Mouse (Mus musculus): ENCODE data around the gene Adcy7. TPM values are rescaled to one million over a fixed set of nuclear protein-coding genes. Genes with fewer than 3 reads are reported as not detected.

Adcy7 gene
- polyA plus RNA-seq (2011; ENCODE audit: insufficient read length, low read depth, missing spikeins), result 13.3 and 16.1 TPM in 2 replicates

- 0 out of 2 replicates have a peak, but pooled peaks have one; percentile 20 for TF ChIP-seq CTCF (IDR thresholded peaks at IDR 0.05; ENCODE audit: borderline replicate concordance, insufficient read depth, low read length)
- no peak for TF ChIP-seq POLR2A (IDR thresholded peaks at IDR 0.05; ENCODE audit: low read depth, low read length)
- Histone ChIP-seq H3K4me1 (ENCODE audit: control insufficient read depth, insufficient read depth, low read length) (no peaks in the 10 kb centered on the region), H3K4me3 (ENCODE audit: insufficient read depth, low read length) (peak within 1 kb of the TSS; percentile 36), H3K27ac (ENCODE audit: insufficient read depth, low read length) (no peak within 1 kb of the TSS)
Measured at GRCm38 (mm10) chr8:88272231-88273050, at the start of gene Adcy7. Gene Adcy7, plus strand, starts transcription at chr8:88272403.

GRCm38 (mm10) chr8:88225358-88225757 lies 46.8 kb upstream of the Adcy7 start:
- TF ChIP-seq CTCF (IDR thresholded peaks at IDR 0.05; ENCODE audit: borderline replicate concordance, insufficient read depth, low read length) (no peak), POLR2A (IDR thresholded peaks at IDR 0.05; ENCODE audit: low read depth, low read length) (no peak)
- no peak overlapping the region for H3K27ac ChIP-seq (ENCODE audit: insufficient read depth, low read length)
- H3K4me1 ChIP-seq (ENCODE audit: control insufficient read depth, insufficient read depth, low read length), result peaks cover 14% of the 10 kb centered on the region
- no peak overlapping the region for H3K4me3 ChIP-seq (ENCODE audit: insufficient read depth, low read length)

GRCm38 (mm10) chr8:88227851-88228250 lies 44.4 kb upstream of the Adcy7 start:
- no peak overlapping the region for H3K27ac ChIP-seq (ENCODE audit: insufficient read depth, low read length)
- peaks cover 5% of the 10 kb centered on the region; the same call in 1 of the 2 replicates for H3K4me1 ChIP-seq (ENCODE audit: control insufficient read depth, insufficient read depth, low read length)
- TF ChIP-seq CTCF (IDR thresholded peaks at IDR 0.05; ENCODE audit: borderline replicate concordance, insufficient read depth, low read length) (no peak), POLR2A (IDR thresholded peaks at IDR 0.05; ENCODE audit: low read depth, low read length) (no peak)
- no peak overlapping the region for H3K4me3 ChIP-seq (ENCODE audit: insufficient read depth, low read length)

GRCm38 (mm10) chr8:88228286-88228685 lies 43.9 kb upstream of the Adcy7 start:
- H3K4me1 ChIP-seq (ENCODE audit: control insufficient read depth, insufficient read depth, low read length), result peaks cover 5% of the 10 kb centered on the region; the same call in 1 of the 2 replicates
- no peak for TF ChIP-seq CTCF (IDR thresholded peaks at IDR 0.05; ENCODE audit: borderline replicate concordance, insufficient read depth, low read length)
- no peak for TF ChIP-seq POLR2A (IDR thresholded peaks at IDR 0.05; ENCODE audit: low read depth, low read length)
- H3K4me3 ChIP-seq (ENCODE audit: insufficient read depth, low read length), result no peak overlapping the region
- no peak overlapping the region for H3K27ac ChIP-seq (ENCODE audit: insufficient read depth, low read length)

GRCm38 (mm10) chr8:88228800-88229199 lies 43.4 kb upstream of the Adcy7 start:
- no peak overlapping the region for H3K4me3 ChIP-seq (ENCODE audit: insufficient read depth, low read length)
- H3K27ac ChIP-seq (ENCODE audit: insufficient read depth, low read length), result no peak overlapping the region
- H3K4me1 ChIP-seq (ENCODE audit: control insufficient read depth, insufficient read depth, low read length), result peaks cover 5% of the 10 kb centered on the region; the same call in 1 of the 2 replicates
- TF ChIP-seq POLR2A (IDR thresholded peaks at IDR 0.05; ENCODE audit: low read depth, low read length) (no peak), CTCF (IDR thresholded peaks at IDR 0.05; ENCODE audit: borderline replicate concordance, insufficient read depth, low read length) (no peak)

- H3K4me3 ChIP-seq (ENCODE audit: insufficient read depth, low read length), result no peak overlapping the region
- no peak overlapping the region for H3K27ac ChIP-seq (ENCODE audit: insufficient read depth, low read length)
- peaks cover 4% of the 10 kb centered on the region; the same call in 1 of the 2 replicates for H3K4me1 ChIP-seq (ENCODE audit: control insufficient read depth, insufficient read depth, low read length)
- no peak for TF ChIP-seq POLR2A (IDR thresholded peaks at IDR 0.05; ENCODE audit: low read depth, low read length)
- TF ChIP-seq CTCF (IDR thresholded peaks at IDR 0.05; ENCODE audit: borderline replicate concordance, insufficient read depth, low read length), result no peak
Measured at GRCm38 (mm10) chr8:88236666-88237065, 35.5 kb upstream of the Adcy7 start.

GRCm38 (mm10) chr8:88237606-88238005 lies 34.6 kb upstream of the Adcy7 start:
- Histone ChIP-seq H3K4me3 (ENCODE audit: insufficient read depth, low read length) (no peak overlapping the region), H3K27ac (ENCODE audit: insufficient read depth, low read length) (no peak overlapping the region), H3K4me1 (ENCODE audit: control insufficient read depth, insufficient read depth, low read length) (peaks cover 4% of the 10 kb centered on the region; the same call in 1 of the 2 replicates)
- no peak for TF ChIP-seq CTCF (IDR thresholded peaks at IDR 0.05; ENCODE audit: borderline replicate concordance, insufficient read depth, low read length)

- Histone ChIP-seq H3K4me1 (ENCODE audit: control insufficient read depth, insufficient read depth, low read length) (peaks cover 4% of the 10 kb centered on the region; the same call in 1 of the 2 replicates), H3K27ac (ENCODE audit: insufficient read depth, low read length) (no peak overlapping the region), H3K4me3 (ENCODE audit: insufficient read depth, low read length) (no peak overlapping the region)
- TF ChIP-seq CTCF (IDR thresholded peaks at IDR 0.05; ENCODE audit: borderline replicate concordance, insufficient read depth, low read length) (no peak), POLR2A (IDR thresholded peaks at IDR 0.05; ENCODE audit: low read depth, low read length) (no peak)
Measured at GRCm38 (mm10) chr8:88239277-88239676, 32.9 kb upstream of the Adcy7 start.

- Histone ChIP-seq H3K4me1 (ENCODE audit: control insufficient read depth, insufficient read depth, low read length) (peaks cover 4% of the 10 kb centered on the region; the same call in 1 of the 2 replicates), H3K27ac (ENCODE audit: insufficient read depth, low read length) (no peak overlapping the region), H3K4me3 (ENCODE audit: insufficient read depth, low read length) (no peak overlapping the region)
- no peak for TF ChIP-seq POLR2A (IDR thresholded peaks at IDR 0.05; ENCODE audit: low read depth, low read length)
- TF ChIP-seq CTCF (IDR thresholded peaks at IDR 0.05; ENCODE audit: borderline replicate concordance, insufficient read depth, low read length), result no peak
Measured at GRCm38 (mm10) chr8:88241871-88242270, 30.3 kb upstream of the Adcy7 start.

GRCm38 (mm10) chr8:88244298-88244697 lies 27.9 kb upstream of the Adcy7 start:
- Histone ChIP-seq H3K4me1 (ENCODE audit: control insufficient read depth, insufficient read depth, low read length) (no peaks in the 10 kb centered on the region; the same call in 1 of the 2 replicates), H3K27ac (ENCODE audit: insufficient read depth, low read length) (no peak overlapping the region), H3K4me3 (ENCODE audit: insufficient read depth, low read length) (no peak overlapping the region)
- peak; percentile 94 for TF ChIP-seq CTCF (IDR thresholded peaks at IDR 0.05; ENCODE audit: borderline replicate concordance, insufficient read depth, low read length)
- no peak for TF ChIP-seq POLR2A (IDR thresholded peaks at IDR 0.05; ENCODE audit: low read depth, low read length)
